Mouse (Mus musculus): ENCODE measurements around the gene Tex33.
"Not testable (repeated sequence)": the region's sequence is repeated elsewhere in the genome, so short reads cannot be mapped to it uniquely, and the experiment has no call there.

DNA sequence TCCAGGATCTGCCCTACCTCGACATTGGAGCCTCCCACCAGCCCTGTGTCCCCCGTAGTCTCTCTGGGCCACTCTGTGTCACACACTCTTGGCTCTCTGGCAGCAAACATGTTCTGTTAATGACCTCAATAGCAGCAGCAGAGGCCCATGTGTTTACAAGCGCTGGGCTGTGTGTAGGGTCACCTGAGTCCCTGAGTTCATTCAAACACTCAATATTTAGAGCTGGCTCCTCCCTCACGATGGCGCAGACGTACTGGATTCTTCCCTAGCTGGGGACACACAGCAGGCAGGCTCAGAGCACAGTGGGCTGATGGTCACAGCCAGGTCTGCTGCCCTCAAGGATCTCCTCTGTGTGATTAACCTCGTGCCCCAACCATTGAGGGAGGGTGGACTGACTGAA lies 54.8 kb downstream of the Tex33 start:
- TF ChIP-seq CTCF (IDR thresholded peaks at IDR 0.05; ENCODE audit: extremely low read depth, insufficient read length, insufficient replicate concordance, low read depth, low read length); POLR2A (IDR thresholded peaks at IDR 0.05; ENCODE audit: low read depth, low read length): not testable (repeated sequence)
